Mouse (Mus musculus) testis, adult 2 months (tissue): ENCODE results near the gene Xrcc4.

Source experiments
- CTCF ChIP-seq: fragments of 200-500 bp; IDR thresholded peaks from 2 replicates; pipeline ENCODE4 v1.5.1; 2012; ENCODE audit warnings: low read depth, mild to moderate bottlenecking, inconsistent platforms, low read length, moderate library complexity; ENCODE audit not compliant: control insufficient read depth, insufficient read depth, insufficient replicate concordance
- POLR2A ChIP-seq: fragments of 200-500 bp; IDR thresholded peaks from 2 replicates; pipeline ENCODE4 v1.6.1; 2012; ENCODE audit warnings: low read depth, mild to moderate bottlenecking, inconsistent platforms, low read length, moderate library complexity; ENCODE audit not compliant: control insufficient read depth

DNA sequence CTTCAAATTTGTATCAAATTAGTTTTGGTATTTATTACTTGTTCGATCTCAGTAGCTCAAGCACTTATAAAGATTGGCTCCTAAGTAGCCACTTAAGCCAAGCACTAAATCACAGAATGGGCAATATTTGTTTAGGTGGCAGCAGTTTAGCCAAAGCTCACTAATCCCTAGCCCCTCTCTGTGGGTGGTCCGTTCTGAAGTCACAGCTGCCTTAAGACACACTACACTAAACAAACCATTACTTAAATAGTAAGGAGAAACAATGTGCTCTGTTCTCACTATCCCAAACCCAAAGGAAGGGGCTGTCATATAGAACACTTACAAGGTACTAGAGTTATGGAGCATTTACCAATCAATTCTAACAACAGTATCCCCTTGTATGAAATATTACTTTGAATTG lies 49.8 kb downstream of the Xrcc4 start:
- no peak for TF ChIP-seq CTCF
- no peak for TF ChIP-seq POLR2A
